Mouse (Mus musculus): Measurements from ENCODE around the gene Cntnap5b. TPM values are rescaled to one million over a fixed set of nuclear protein-coding genes. Genes with fewer than 3 reads are reported as not detected.

The Cntnap5b gene
- polyA plus RNA-seq (2012; rRNA removed), result 56.1 and 65.8 TPM in 2 replicates

- TF ChIP-seq CTCF (IDR thresholded peaks at IDR 0.05; ENCODE audit: control insufficient read depth, insufficient read depth, insufficient replicate concordance, low read depth, low read length) (no peak), POLR2A (IDR thresholded peaks at IDR 0.05; ENCODE audit: control insufficient read depth, low read depth, low read length) (no peak)
- no peaks in the 10 kb centered on the region for H3K4me1 ChIP-seq (ENCODE audit: control insufficient read depth, insufficient read depth, low read length)
- no peak within 1 kb of the TSS for H3K27ac ChIP-seq (ENCODE audit: control insufficient read depth, insufficient read depth, low read depth, low read length)
- H3K36me3 ChIP-seq (ENCODE audit: control insufficient read depth, insufficient read depth, low read length), result no peaks in the 10 kb centered on the region
- H3K27me3 ChIP-seq (ENCODE audit: control insufficient read depth, insufficient read depth, low read length), result no peaks in the 10 kb centered on the region
- H3K4me3 ChIP-seq (ENCODE audit: control insufficient read depth, low read depth, low read length), result no peak within 1 kb of the TSS
These were observed at the start of gene Cntnap5b for GRCm38 (mm10) chr1:99772614-99773013. TSS of gene Cntnap5b (plus strand) at chr1:99772765.

- no peaks in the 10 kb centered on the region for H3K36me3 ChIP-seq (ENCODE audit: control insufficient read depth, insufficient read depth, low read length)
- H3K4me1 ChIP-seq (ENCODE audit: control insufficient read depth, insufficient read depth, low read length), result no peaks in the 10 kb centered on the region
- no peak for TF ChIP-seq POLR2A (IDR thresholded peaks at IDR 0.05; ENCODE audit: control insufficient read depth, low read depth, low read length)
- TF ChIP-seq CTCF (IDR thresholded peaks at IDR 0.05; ENCODE audit: control insufficient read depth, insufficient read depth, insufficient replicate concordance, low read depth, low read length), result no peak
- no peaks in the 10 kb centered on the region for H3K27me3 ChIP-seq (ENCODE audit: control insufficient read depth, insufficient read depth, low read length)
- no peak overlapping the region for H3K4me3 ChIP-seq (ENCODE audit: control insufficient read depth, low read depth, low read length)
- no peak overlapping the region for H3K27ac ChIP-seq (ENCODE audit: control insufficient read depth, insufficient read depth, low read depth, low read length)
These were observed 12.6 kb upstream of the Cntnap5b start for GRCm38 (mm10) chr1:99759996-99760395.

- H3K4me3 ChIP-seq (ENCODE audit: control insufficient read depth, low read depth, low read length), result no peak overlapping the region
- H3K27me3 ChIP-seq (ENCODE audit: control insufficient read depth, insufficient read depth, low read length), result no peaks in the 10 kb centered on the region
- H3K4me1 ChIP-seq (ENCODE audit: control insufficient read depth, insufficient read depth, low read length), result no peaks in the 10 kb centered on the region
- H3K27ac ChIP-seq (ENCODE audit: control insufficient read depth, insufficient read depth, low read depth, low read length), result no peak overlapping the region
- H3K36me3 ChIP-seq (ENCODE audit: control insufficient read depth, insufficient read depth, low read length), result no peaks in the 10 kb centered on the region
- TF ChIP-seq POLR2A (IDR thresholded peaks at IDR 0.05; ENCODE audit: control insufficient read depth, low read depth, low read length) (no peak), CTCF (IDR thresholded peaks at IDR 0.05; ENCODE audit: control insufficient read depth, insufficient read depth, insufficient replicate concordance, low read depth, low read length) (no peak)
These were observed 382 bp upstream of the Cntnap5b start for GRCm38 (mm10) chr1:99772183-99772582.

GRCm38 (mm10) chr1:99774144-99774543 lies 1.6 kb downstream of the Cntnap5b start:
- no peaks in the 10 kb centered on the region for H3K36me3 ChIP-seq (ENCODE audit: control insufficient read depth, insufficient read depth, low read length)
- TF ChIP-seq POLR2A (IDR thresholded peaks at IDR 0.05; ENCODE audit: control insufficient read depth, low read depth, low read length), result no peak
- TF ChIP-seq CTCF (IDR thresholded peaks at IDR 0.05; ENCODE audit: control insufficient read depth, insufficient read depth, insufficient replicate concordance, low read depth, low read length), result no peak
- no peaks in the 10 kb centered on the region for H3K4me1 ChIP-seq (ENCODE audit: control insufficient read depth, insufficient read depth, low read length)
- H3K4me3 ChIP-seq (ENCODE audit: control insufficient read depth, low read depth, low read length), result no peak overlapping the region
- H3K27ac ChIP-seq (ENCODE audit: control insufficient read depth, insufficient read depth, low read depth, low read length), result no peak overlapping the region
- no peaks in the 10 kb centered on the region for H3K27me3 ChIP-seq (ENCODE audit: control insufficient read depth, insufficient read depth, low read length)

- H3K36me3 ChIP-seq (ENCODE audit: control insufficient read depth, insufficient read depth, low read length), result no peaks in the 10 kb centered on the region
- no peak overlapping the region for H3K4me3 ChIP-seq (ENCODE audit: control insufficient read depth, low read depth, low read length)
- H3K4me1 ChIP-seq (ENCODE audit: control insufficient read depth, insufficient read depth, low read length), result no peaks in the 10 kb centered on the region
- no peak overlapping the region for H3K27ac ChIP-seq (ENCODE audit: control insufficient read depth, insufficient read depth, low read depth, low read length)
- H3K27me3 ChIP-seq (ENCODE audit: control insufficient read depth, insufficient read depth, low read length), result no peaks in the 10 kb centered on the region
- TF ChIP-seq CTCF (IDR thresholded peaks at IDR 0.05; ENCODE audit: control insufficient read depth, insufficient read depth, insufficient replicate concordance, low read depth, low read length) (no peak), POLR2A (IDR thresholded peaks at IDR 0.05; ENCODE audit: control insufficient read depth, low read depth, low read length) (no peak)
These were observed 41.0 kb downstream of the Cntnap5b start for GRCm38 (mm10) chr1:99813334-99814110.

- TF ChIP-seq POLR2A (IDR thresholded peaks at IDR 0.05; ENCODE audit: control insufficient read depth, low read depth, low read length), result no peak
- TF ChIP-seq CTCF (IDR thresholded peaks at IDR 0.05; ENCODE audit: control insufficient read depth, insufficient read depth, insufficient replicate concordance, low read depth, low read length), result no peak
- no peaks in the 10 kb centered on the region for H3K27me3 ChIP-seq (ENCODE audit: control insufficient read depth, insufficient read depth, low read length)
- H3K4me1 ChIP-seq (ENCODE audit: control insufficient read depth, insufficient read depth, low read length), result no peaks in the 10 kb centered on the region
- no peak overlapping the region for H3K4me3 ChIP-seq (ENCODE audit: control insufficient read depth, low read depth, low read length)
- H3K27ac ChIP-seq (ENCODE audit: control insufficient read depth, insufficient read depth, low read depth, low read length), result no peak overlapping the region
- no peaks in the 10 kb centered on the region for H3K36me3 ChIP-seq (ENCODE audit: control insufficient read depth, insufficient read depth, low read length)
These were observed 99.8 kb downstream of the Cntnap5b start for GRCm38 (mm10) chr1:99872344-99872743.

GRCm38 (mm10) chr1:99907774-99908173 lies 135.2 kb downstream of the Cntnap5b start:
- TF ChIP-seq POLR2A (IDR thresholded peaks at IDR 0.05; ENCODE audit: control insufficient read depth, low read depth, low read length) (no peak), CTCF (IDR thresholded peaks at IDR 0.05; ENCODE audit: control insufficient read depth, insufficient read depth, insufficient replicate concordance, low read depth, low read length) (no peak)
- no peaks in the 10 kb centered on the region for H3K27me3 ChIP-seq (ENCODE audit: control insufficient read depth, insufficient read depth, low read length)
- H3K36me3 ChIP-seq (ENCODE audit: control insufficient read depth, insufficient read depth, low read length), result no peaks in the 10 kb centered on the region
- no peak overlapping the region for H3K4me3 ChIP-seq (ENCODE audit: control insufficient read depth, low read depth, low read length)
- H3K27ac ChIP-seq (ENCODE audit: control insufficient read depth, insufficient read depth, low read depth, low read length), result no peak overlapping the region
- H3K4me1 ChIP-seq (ENCODE audit: control insufficient read depth, insufficient read depth, low read length), result no peaks in the 10 kb centered on the region
